Mouse (Mus musculus): ENCODE measurements around the gene Fbxl14.
"Not testable (repeated sequence)": the region's sequence is repeated elsewhere in the genome, so short reads cannot be mapped to it uniquely, and the experiment has no call there.

The Fbxl14 gene

GRCm38 (mm10) chr6:119479343-119479875, at the start of gene Fbxl14:
Gene Fbxl14, plus strand, starts transcription at chr6:119479668.
- no peak for DNase-seq (ENCODE audit: low read depth, low spot score)

GRCm38 (mm10) chr6:119430508-119430907, 49.0 kb upstream of the Fbxl14 start:
- no peak for DNase-seq (ENCODE audit: low read depth, low spot score)

GRCm38 (mm10) chr6:119431751-119432324, 47.6 kb upstream of the Fbxl14 start:
- no peak for DNase-seq (ENCODE audit: low read depth, low spot score)

GRCm38 (mm10) chr6:119434394-119434793, 45.1 kb upstream of the Fbxl14 start:
- no peak for DNase-seq (ENCODE audit: low read depth, low spot score)

GRCm38 (mm10) chr6:119437894-119438761, 41.3 kb upstream of the Fbxl14 start:
- no peak for DNase-seq (ENCODE audit: low read depth, low spot score)

GRCm38 (mm10) chr6:119442729-119443128, 36.7 kb upstream of the Fbxl14 start:
- not testable (repeated sequence) for DNase-seq (ENCODE audit: low read depth, low spot score)

- DNase-seq (ENCODE audit: low read depth, low spot score), result peak; percentile 85
Measured at GRCm38 (mm10) chr6:119443742-119444645, 35.5 kb upstream of the Fbxl14 start.

- DNase-seq (ENCODE audit: low read depth, low spot score), result no peak
Measured at GRCm38 (mm10) chr6:119445671-119446607, 33.5 kb upstream of the Fbxl14 start.

GRCm38 (mm10) chr6:119448321-119449059, 31.0 kb upstream of the Fbxl14 start:
- DNase-seq (ENCODE audit: low read depth, low spot score), result no peak

GRCm38 (mm10) chr6:119449060-119449499, 30.4 kb upstream of the Fbxl14 start:
- no peak for DNase-seq (ENCODE audit: low read depth, low spot score)

GRCm38 (mm10) chr6:119450965-119451943, 28.2 kb upstream of the Fbxl14 start:
- no peak for DNase-seq (ENCODE audit: low read depth, low spot score)

GRCm38 (mm10) chr6:119451981-119452499, 27.4 kb upstream of the Fbxl14 start:
- DNase-seq (ENCODE audit: low read depth, low spot score), result no peak

GRCm38 (mm10) chr6:119458166-119458565, 21.3 kb upstream of the Fbxl14 start:
- DNase-seq (ENCODE audit: low read depth, low spot score), result no peak

GRCm38 (mm10) chr6:119459041-119459440, 20.4 kb upstream of the Fbxl14 start:
- DNase-seq (ENCODE audit: low read depth, low spot score), result no peak

GRCm38 (mm10) chr6:119460391-119460790, 19.1 kb upstream of the Fbxl14 start:
- DNase-seq (ENCODE audit: low read depth, low spot score), result no peak

- DNase-seq (ENCODE audit: low read depth, low spot score), result no peak
Measured at GRCm38 (mm10) chr6:119466161-119466560, 13.3 kb upstream of the Fbxl14 start.

GRCm38 (mm10) chr6:119466921-119467784, 12.3 kb upstream of the Fbxl14 start:
- DNase-seq (ENCODE audit: low read depth, low spot score), result no peak

GRCm38 (mm10) chr6:119467785-119468059, 11.7 kb upstream of the Fbxl14 start:
- no peak for DNase-seq (ENCODE audit: low read depth, low spot score)

All from retina, postnatal 7 days (tissue).